Mouse (Mus musculus): ENCODE measurements around the gene Prr15l. TPM values are rescaled to one million over a fixed set of nuclear protein-coding genes. Genes with fewer than 3 reads are reported as not detected.

Prr15l gene
- polyA plus RNA-seq (2016; fragmentation: Nextera tagmentation; extraction: Ambion mirVana) = 2.4 and 3.2 TPM in 2 replicates

DNA sequence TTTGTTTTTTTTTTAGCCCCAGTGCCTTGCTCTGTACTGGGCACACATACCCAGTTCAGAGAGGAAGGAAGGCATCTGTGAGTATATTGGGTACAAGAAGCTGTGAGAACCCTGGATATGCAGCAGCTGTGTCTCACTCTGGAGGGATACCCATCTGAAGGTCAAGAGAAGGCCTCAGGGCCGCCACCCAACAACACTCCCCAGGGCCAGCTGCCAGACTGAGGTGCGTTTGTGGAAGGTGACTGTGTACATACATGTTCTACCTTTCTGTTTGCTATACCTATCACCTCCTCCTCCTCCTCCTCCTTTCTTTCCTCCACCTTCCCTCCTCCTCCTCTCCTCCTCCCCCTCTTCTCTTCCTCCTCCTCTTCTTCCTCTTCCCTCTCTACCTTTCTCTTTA lies at the start of gene Prr15l:
Gene Prr15l, plus strand, starts transcription at position 17 of the 400 bp plus-strand sequence.
- Histone ChIP-seq H3K27ac (peak within 1 kb of the TSS; percentile 95), H3K9ac (peak within 1 kb of the TSS; percentile 49)

DNA sequence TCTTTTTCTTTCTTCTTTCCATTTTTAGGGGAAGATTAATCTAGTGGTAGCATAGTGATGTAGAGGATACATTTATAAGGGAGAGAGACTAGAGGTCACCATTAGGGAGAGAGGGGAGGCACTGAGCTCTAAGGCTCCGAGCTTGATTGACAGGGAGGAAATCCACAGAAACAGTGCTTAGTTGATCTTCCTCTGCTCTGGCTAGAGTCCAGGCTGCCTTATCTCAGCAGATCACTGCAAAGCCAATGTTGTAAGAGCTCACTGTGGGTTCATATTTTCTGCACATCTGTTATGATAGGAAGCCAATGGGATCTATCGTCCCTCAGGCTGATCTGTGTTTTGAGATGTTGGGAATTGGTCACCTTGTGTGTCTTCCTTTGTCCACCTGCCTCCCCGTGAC lies 49.2 kb upstream of the Prr15l start:
- peaks cover 79% of the 10 kb centered on the region for H3K27me3 ChIP-seq (replicated peaks)
- H3K4me3 ChIP-seq = no peak overlapping the region
- H3K4me2 ChIP-seq = no peak overlapping the region
- H3K4me1 ChIP-seq = peaks cover 30% of the 10 kb centered on the region
- no peak for ATAC-seq
- WGBS (ENCODE audit: insufficient replicate concordance) = 14% methylated on average over 3 of the region's 3 CpGs
- H3K9me3 ChIP-seq (replicated peaks) = no peaks in the 10 kb centered on the region
- H3K27ac ChIP-seq = no peak overlapping the region
- no peaks in the 10 kb centered on the region for H3K36me3 ChIP-seq
- no peak overlapping the region for H3K9ac ChIP-seq

More for the DNA sequence above, at the start of gene Prr15l:
- peaks cover 19% of the 10 kb centered on the region for H3K27me3 ChIP-seq (replicated peaks)
- WGBS (ENCODE audit: insufficient replicate concordance) = 74% methylated on average over 2 of the region's 2 CpGs
- H3K4me1 ChIP-seq = peaks cover 91% of the 10 kb centered on the region
- no peak for ATAC-seq
- H3K9me3 ChIP-seq (replicated peaks) = no peaks in the 10 kb centered on the region
- peak within 1 kb of the TSS; percentile 50 for H3K4me2 ChIP-seq
- no peaks in the 10 kb centered on the region for H3K36me3 ChIP-seq
- no peak within 1 kb of the TSS for H3K4me3 ChIP-seq

DNA sequence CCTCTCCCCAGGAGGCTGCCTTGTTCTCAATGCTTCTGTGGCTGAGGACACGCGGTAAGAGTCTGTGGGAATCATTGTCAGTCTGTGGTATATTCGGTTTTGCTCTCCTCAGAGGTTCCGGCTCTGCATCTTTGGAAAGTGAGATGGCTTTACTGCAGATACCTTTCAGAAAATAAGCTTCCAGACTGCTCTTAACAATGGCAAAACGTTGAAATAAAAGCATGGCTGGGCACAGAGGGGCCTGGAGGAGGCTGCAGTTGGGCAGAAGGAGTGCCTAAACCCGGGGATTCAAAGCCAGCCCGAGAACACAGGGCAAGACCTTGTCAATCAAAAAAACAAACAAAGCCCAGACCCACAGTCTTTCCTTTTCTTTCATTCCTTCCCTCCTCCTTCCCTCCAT lies 48.5 kb upstream of the Prr15l start:
- H3K4me3 ChIP-seq = no peak overlapping the region
- peaks cover 30% of the 10 kb centered on the region for H3K4me1 ChIP-seq
- no peak overlapping the region for H3K9ac ChIP-seq
- WGBS (ENCODE audit: insufficient replicate concordance) = 23% methylated on average over 7 of the region's 7 CpGs
- H3K27me3 ChIP-seq (replicated peaks) = peaks cover 72% of the 10 kb centered on the region
- H3K9me3 ChIP-seq (replicated peaks) = no peaks in the 10 kb centered on the region
- ATAC-seq = no peak
- H3K4me2 ChIP-seq = no peak overlapping the region
- H3K27ac ChIP-seq = no peak overlapping the region
- no peaks in the 10 kb centered on the region for H3K36me3 ChIP-seq

DNA sequence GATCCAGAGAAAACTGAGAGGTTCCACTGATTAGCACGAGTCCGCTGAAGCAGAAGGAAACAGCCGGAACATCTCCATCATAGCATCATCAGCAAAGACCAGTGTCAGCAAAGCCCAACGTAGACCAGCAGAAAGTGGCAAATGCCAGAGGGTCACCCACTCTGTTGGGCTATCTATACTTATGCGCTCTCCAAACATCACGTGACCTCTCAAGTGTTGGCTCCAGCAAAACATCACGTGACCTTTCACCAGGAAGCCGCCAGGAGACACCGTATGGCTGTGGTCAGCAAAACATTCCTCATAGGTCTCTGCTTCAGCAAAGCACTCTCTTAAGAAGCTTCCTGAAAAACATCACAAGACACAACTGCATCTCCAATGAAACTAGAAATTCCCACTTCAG lies 47.6 kb upstream of the Prr15l start:
- peaks cover 64% of the 10 kb centered on the region for H3K27me3 ChIP-seq (replicated peaks)
- WGBS (ENCODE audit: insufficient replicate concordance) = 60% methylated on average over 9 of the region's 9 CpGs
- no peak for ATAC-seq

DNA sequence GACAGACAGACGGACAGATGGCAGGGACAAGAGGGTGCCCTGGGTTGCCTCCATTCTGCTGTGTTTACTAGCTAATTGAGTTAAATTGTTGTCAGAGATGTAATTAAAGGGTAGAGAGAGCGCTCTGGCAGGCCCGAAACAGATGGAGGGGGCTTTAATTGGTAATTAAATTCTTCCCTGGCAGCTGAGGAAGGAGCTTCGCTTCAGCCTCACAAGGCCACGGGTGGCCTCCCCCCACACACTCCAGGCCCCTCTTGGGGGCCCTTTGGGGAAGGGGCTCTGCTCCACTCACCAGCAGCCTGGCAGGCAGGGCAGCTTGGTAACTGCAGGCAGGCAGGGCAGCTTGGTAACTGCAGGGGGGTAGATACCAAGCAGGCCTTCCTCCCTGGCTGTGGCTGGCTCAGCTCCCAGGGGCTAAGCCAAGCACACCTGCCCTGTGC lies 42.0 kb upstream of the Prr15l start:
- Histone ChIP-seq H3K9me3 (replicated peaks) (no peaks in the 10 kb centered on the region), H3K4me3 (no peak overlapping the region), H3K27ac (no peak overlapping the region), H3K4me1 (peaks cover 10% of the 10 kb centered on the region), H3K36me3 (no peaks in the 10 kb centered on the region), H3K9ac (no peak overlapping the region), H3K27me3 (replicated peaks) (peaks cover 24% of the 10 kb centered on the region), H3K4me2 (no peak overlapping the region)
- ATAC-seq = no peak
- WGBS (ENCODE audit: insufficient replicate concordance) = 56% methylated on average over 5 of the region's 5 CpGs

More for the DNA sequence above, 47.6 kb upstream of the Prr15l start:
- H3K4me1 ChIP-seq = peaks cover 29% of the 10 kb centered on the region
- H3K27ac ChIP-seq = no peak overlapping the region
- H3K9ac ChIP-seq = no peak overlapping the region
- no peaks in the 10 kb centered on the region for H3K36me3 ChIP-seq
- H3K4me3 ChIP-seq = no peak overlapping the region
- no peak overlapping the region for H3K4me2 ChIP-seq
- no peaks in the 10 kb centered on the region for H3K9me3 ChIP-seq (replicated peaks)

DNA sequence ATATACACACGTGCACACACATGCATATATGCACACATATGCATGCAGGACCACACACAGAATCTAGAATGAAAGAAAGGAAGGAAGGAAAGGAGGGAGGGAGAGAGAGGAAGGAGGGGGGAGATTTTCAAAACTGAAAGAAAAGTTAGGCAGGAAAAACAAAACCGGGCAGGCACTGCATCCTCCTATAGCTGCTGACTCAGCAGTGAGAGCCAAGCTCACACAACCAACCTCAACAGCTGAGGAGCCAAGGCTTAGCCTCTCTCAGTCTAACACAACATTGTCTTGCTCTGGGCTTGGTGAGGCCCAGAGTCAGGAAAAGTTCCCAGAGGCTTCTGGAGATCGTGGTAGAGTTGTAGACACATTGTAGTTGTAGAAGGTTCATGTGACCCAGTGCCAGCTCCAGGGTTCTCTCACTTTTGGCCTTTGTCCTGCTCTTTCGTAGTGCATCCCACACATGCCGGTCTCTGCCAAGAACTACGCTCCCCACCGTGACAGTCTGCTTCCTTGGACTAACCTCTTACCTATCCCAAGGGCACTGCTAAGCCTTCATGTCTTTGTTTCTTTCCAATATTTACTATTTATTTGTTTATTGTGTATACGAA lies 40.9 kb upstream of the Prr15l start:
- no peaks in the 10 kb centered on the region for H3K36me3 ChIP-seq
- H3K9ac ChIP-seq = no peak overlapping the region
- no peak overlapping the region for H3K4me3 ChIP-seq
- H3K4me1 ChIP-seq = peaks cover 10% of the 10 kb centered on the region
- 66% methylated on average over 8 of the region's 8 CpGs for WGBS (ENCODE audit: insufficient replicate concordance)
- ATAC-seq = no peak
- H3K4me2 ChIP-seq = no peak overlapping the region
- H3K27ac ChIP-seq = no peak overlapping the region
- H3K27me3 ChIP-seq (replicated peaks) = peaks cover 17% of the 10 kb centered on the region
- H3K9me3 ChIP-seq (replicated peaks) = no peaks in the 10 kb centered on the region

DNA sequence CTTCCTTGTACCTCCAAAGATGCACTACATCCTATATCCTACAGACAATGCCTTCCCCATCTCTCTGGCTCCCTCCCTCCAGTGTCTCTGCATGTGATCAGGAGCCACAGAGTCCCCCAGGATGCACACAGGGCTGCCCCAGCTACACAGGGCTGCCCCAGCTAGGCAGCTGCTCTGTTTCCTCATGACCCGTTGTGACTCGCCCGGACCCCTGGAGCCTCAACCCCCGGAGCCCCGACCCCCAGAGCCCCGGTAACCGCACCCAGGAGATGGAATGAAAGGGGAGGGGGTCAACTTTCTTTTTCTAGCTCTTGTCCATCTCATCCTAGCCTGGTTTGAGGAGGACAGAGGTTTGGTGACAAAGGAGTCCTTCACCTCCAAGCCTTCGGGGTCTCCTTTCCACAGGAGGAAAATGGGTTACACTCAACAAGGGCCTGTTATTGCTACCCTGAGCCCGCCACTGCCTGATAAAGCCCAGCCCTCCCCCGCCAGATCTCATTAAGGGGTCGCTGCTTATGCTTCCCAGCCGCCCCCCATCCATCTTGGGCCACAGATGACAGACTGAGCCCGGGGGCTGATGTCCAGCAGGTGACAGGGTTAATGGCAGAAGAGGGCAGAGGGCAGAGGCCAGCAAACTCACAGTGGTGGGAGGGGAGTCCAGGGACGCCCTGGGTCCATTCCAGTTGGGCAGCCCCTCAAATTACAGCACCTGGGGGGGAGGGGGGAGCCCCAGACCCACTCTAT lies 35.9 kb upstream of the Prr15l start:
- Histone ChIP-seq H3K4me1 (0 out of 2 replicates have a peak, but pooled peaks cover 3% of the 10 kb centered on the region), H3K9ac (no peak overlapping the region), H3K36me3 (no peaks in the 10 kb centered on the region), H3K4me2 (no peak overlapping the region), H3K9me3 (replicated peaks) (no peaks in the 10 kb centered on the region), H3K27me3 (replicated peaks) (0 out of 2 replicates have a peak, but pooled peaks cover 14% of the 10 kb centered on the region), H3K27ac (no peak overlapping the region), H3K4me3 (no peak overlapping the region)
- 63% methylated on average over 14 of the region's 14 CpGs for WGBS (ENCODE audit: insufficient replicate concordance)
- ATAC-seq = no peak

DNA sequence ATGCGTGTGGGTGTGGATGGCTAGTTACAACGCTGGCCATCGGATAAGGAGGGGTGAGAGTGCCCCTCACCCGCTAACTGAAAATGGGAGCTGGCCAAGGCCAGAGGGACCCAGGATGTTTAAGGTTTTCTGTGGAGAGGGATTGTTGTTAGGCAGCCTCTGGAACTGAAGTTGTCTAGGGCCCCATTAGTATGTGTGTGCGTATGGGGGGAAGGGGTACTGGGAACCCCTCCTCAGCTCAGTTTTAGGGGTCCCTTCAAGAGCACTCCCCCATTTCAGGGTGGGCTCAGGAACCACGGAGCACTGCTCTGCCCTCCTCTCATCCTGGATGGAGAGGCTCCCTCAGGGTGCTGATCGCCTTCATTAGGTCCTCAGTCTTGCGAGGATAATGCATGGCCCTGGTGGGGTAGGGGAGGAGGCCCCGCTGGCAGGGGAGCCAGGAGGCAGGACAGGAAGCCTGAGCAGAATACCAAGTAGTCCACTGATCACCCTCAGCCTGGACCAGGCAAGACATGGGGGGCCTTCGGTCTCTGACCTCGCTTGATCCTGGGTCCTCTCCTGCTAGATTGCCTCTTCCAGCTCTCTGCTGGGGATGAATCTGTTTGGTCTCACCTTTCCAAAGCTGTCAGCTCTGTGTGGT lies 34.6 kb upstream of the Prr15l start:
- Histone ChIP-seq H3K4me1 (0 out of 2 replicates have a peak, but pooled peaks cover 3% of the 10 kb centered on the region), H3K27ac (no peak overlapping the region), H3K4me2 (no peak overlapping the region), H3K9ac (no peak overlapping the region), H3K27me3 (replicated peaks) (0 out of 2 replicates have a peak, but pooled peaks cover 8% of the 10 kb centered on the region), H3K36me3 (no peaks in the 10 kb centered on the region), H3K9me3 (replicated peaks) (no peaks in the 10 kb centered on the region), H3K4me3 (no peak overlapping the region)
- ATAC-seq = no peak
- 56% methylated on average over 11 of the region's 11 CpGs for WGBS (ENCODE audit: insufficient replicate concordance)

DNA sequence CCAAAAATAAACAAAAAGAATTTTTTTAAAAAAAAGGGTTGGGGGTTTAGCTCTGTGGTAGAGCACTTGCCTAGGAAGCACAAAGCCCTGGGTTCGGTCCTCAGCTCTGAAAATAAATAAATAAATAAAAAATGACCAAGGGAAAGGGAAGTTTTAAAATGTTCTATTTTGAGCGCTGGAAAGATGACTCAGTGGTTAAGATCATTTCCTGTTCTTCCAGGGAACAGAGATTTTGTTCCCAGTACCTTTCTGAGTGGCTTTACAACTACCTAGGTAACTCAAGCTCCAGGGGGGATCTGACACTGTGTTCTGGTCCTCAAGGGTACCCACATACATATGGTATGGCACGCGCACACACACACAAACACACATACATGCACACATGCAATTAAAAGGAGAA lies 32.0 kb upstream of the Prr15l start:
- Histone ChIP-seq H3K4me1 (0 out of 2 replicates have a peak, but pooled peaks cover 3% of the 10 kb centered on the region), H3K9me3 (replicated peaks) (no peaks in the 10 kb centered on the region), H3K4me3 (no peak overlapping the region), H3K4me2 (no peak overlapping the region), H3K27ac (no peak overlapping the region), H3K36me3 (no peaks in the 10 kb centered on the region), H3K27me3 (replicated peaks) (peaks cover 8% of the 10 kb centered on the region; the same call in 1 of the 2 replicates), H3K9ac (no peak overlapping the region)
- 51% methylated on average over 4 of the region's 4 CpGs for WGBS (ENCODE audit: insufficient replicate concordance)
- no peak for ATAC-seq

DNA sequence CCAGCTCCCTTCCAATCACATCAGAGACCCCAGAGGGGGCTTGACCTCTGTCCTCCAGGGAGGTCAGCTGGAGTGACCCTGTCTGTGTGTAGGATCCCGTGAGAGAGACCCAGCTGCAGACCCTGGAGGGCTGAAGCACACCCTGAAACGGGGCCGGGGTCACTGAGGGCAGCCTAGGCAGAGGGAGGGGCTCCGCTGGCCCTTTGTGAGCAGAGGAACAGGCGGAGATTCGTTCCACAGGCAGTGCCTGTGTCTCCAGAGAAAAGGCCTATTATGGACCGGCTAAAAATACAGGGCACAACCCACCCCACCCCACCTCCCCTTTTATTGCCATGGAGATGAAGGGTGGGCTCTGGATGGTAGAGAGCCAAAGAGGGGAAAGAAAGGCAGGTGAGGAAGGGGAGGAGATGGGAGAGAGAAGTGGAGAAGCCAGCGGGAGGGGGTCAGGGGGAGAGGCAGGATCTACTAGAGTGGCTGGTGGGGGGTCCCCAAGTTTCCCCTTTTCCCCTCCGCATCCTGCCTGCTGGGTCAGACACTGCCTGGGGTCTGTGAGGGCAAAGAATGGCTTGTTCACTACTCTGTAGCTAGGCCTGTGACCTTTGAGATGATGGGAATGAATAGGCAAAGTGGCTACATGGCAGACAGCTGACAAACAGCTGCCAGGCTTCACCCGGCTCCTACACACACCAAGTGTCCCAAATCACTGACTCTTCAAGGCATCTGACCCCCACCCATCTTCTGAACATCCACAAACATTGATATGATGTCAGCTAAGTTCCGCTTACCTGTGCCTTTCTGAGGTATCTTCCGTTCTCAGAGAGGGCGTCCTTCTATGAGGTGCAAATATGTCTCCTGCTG lies 28.2 kb upstream of the Prr15l start:
- ATAC-seq = no peak

DNA sequence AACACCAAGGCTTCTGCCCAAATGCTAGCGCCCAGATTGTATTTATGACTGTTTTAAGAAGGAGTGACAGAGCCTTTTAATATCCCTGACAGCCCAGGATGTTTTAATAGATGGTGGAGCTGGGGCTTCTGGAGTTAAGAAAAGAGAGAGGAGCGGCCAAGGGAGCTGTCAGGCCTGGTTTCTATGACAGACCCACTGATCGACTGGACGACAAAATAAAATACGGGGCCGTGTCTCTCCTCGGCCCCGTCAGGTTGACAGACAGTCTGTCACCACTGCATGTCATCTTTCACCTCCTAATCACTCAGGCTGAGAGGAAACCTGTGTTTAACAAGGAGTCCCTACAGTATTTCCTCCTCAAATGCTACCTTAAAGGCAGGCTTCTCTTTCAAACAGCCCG lies 26.6 kb upstream of the Prr15l start:
- Histone ChIP-seq H3K27ac (no peak overlapping the region), H3K36me3 (0 out of 2 replicates have a peak, but pooled peaks cover 3% of the 10 kb centered on the region), H3K4me2 (no peak overlapping the region), H3K27me3 (replicated peaks) (peaks cover 12% of the 10 kb centered on the region), H3K9me3 (replicated peaks) (no peaks in the 10 kb centered on the region), H3K4me1 (peaks cover 10% of the 10 kb centered on the region), H3K4me3 (no peak overlapping the region), H3K9ac (no peak overlapping the region)
- 68% methylated on average over 9 of the region's 9 CpGs for WGBS (ENCODE audit: insufficient replicate concordance)
- no peak for ATAC-seq

More for the DNA sequence above, 28.2 kb upstream of the Prr15l start:
- Histone ChIP-seq H3K27me3 (replicated peaks) (peaks cover 12% of the 10 kb centered on the region), H3K4me3 (no peak overlapping the region), H3K9me3 (replicated peaks) (no peaks in the 10 kb centered on the region), H3K27ac (no peak overlapping the region), H3K4me1 (peaks cover 8% of the 10 kb centered on the region; the same call in 1 of the 2 replicates), H3K4me2 (no peak overlapping the region), H3K36me3 (no peaks in the 10 kb centered on the region), H3K9ac (no peak overlapping the region)
- WGBS (ENCODE audit: insufficient replicate concordance) = 49% methylated on average over 13 of the region's 13 CpGs
